Mouse (Mus musculus) cerebellum, postnatal 14 days (tissue): ENCODE results near the gene Atg5.
A peak's percentile ranks its signal among the peaks of the same experiment; 100 is the strongest.

Source experiments
- DNase-seq, 2 experiments: peaks; one replicate each; pipeline ENCODE4 v3.0.0; 2021; ENCODE audit warnings: mixed read lengths in 2 of 2

Atg5 gene

GRCm38 (mm10) chr10:44355216-44355615 lies 87.1 kb downstream of the Atg5 start:
- DNase-seq: peak in 1 of 2 experiments; percentile 30

GRCm38 (mm10) chr10:44356625-44357024 lies 88.5 kb downstream of the Atg5 start:
- no peak for DNase-seq

DNA sequence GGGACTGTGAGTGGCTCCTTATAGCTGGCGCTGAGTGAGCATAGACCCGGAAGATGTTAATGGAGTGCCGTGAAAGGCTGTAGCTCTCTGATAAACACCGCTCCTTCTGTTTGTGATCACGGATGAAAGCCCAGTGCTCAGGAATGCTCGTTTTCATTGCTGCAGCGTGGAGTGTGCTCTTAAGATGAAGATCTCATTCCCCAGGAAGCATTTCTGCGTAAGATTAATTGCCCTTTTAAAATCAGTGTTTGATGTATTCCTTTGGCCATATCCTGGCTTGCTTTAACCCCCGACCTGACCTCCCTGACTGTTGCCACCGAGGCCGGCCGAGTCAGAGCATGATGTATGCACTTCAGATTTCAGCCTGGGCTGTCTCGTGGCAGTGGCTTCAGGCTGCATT lies 89.2 kb downstream of the Atg5 start:
- DNase-seq: no peak

DNA sequence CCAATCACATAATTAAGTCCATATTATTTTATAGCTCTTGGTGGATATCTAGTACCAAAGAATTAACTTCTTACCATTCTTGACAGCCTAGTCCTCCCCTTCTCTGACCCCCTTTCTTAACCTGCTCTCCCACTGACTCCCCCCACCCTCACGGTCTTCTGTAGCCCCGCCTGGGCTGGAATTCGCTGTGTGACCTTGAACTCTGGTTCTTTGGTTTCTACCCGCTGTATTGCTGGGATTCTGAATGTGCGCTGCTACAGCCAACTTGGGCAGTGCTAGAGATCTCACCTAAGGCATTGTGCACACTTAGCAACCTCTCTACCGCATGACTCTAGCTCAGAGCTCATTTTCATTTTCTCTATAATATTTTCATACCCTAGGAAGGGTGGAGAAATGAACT lies 90.7 kb downstream of the Atg5 start:
- DNase-seq: no peak

DNA sequence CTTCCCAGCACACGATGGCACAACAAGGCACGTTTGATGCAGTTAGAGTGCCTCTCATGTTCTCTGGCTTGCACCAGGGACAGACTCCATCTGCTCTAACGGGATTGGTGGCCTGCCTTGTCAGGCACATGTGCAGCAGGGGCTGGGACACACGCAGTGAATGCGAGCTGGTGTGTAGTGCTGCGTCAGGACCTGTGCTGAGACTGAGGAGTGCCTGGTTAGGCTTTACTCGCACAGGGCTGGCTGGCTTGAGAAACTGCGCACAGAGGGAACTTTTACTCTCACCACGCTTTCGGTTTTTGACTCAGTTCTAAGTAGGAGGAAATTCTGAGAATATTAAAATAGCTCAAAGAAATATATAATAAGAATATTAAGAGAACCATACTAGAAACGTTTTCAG lies 92.5 kb downstream of the Atg5 start:
- peak in 1 of 2 experiments; percentile 34 for DNase-seq

DNA sequence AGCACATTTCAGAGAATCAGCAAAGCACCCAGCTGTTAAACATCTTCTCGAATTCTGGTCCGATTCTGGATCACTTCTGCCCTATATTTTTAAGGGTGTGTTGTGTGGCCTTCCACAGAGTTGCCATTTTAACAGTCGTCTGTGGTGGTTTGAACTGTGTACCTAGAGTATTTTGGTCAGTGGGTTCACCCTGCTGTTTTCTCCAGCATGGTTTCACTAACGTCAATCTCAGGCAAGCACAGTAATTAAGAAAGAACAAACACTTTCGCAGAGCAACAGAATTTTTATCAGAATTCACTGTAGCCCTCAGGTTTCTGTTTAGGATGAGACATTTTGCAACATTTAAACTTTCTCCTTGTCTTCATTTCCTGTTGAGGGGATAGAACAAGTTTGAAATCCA lies 94.3 kb downstream of the Atg5 start:
- DNase-seq: no peak

DNA sequence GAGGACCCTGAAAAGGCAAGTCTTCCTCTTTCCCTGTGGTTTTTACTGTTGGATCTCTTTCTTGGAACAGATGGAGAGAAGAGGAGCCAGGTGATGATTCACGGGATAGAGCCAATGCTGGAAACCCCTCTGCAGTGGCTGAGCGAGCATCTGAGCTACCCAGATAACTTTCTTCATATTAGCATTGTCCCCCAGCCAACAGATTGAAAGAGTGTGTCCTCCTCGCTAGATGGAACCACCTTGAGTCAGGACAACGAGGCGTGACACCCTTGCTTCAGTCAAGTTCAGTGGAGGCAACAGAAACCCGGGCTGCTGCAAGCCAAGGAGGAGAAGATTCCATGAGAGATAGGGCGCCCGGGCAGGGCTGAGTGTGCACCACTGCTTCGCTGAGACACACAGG lies 94.7 kb downstream of the Atg5 start:
- peak; percentile 46 to 67 for DNase-seq

DNA sequence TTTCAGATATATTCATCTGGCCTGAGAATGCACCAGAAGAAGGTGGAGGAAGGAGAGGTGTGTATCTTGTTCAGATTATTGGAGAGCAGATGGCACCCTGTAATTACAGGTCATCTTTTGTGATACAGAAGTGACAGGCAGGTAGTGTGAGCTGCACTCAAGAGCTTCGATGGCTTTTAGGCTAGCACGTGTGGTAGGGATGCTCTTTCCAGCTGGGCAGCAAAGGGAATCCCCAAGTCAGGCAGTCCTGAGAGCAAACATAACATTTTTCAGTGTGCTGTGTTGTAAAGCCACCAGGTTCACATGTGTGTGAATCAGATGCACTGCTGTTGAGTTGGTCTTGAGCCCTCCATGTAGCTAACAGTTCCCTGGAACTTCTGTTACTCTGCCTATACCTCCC lies 98.0 kb downstream of the Atg5 start:
- DNase-seq: no peak

- no peak for DNase-seq
These were observed 98.9 kb downstream of the Atg5 start for GRCm38 (mm10) chr10:44367043-44367442.

- DNase-seq: no peak
These were observed 100.4 kb downstream of the Atg5 start for GRCm38 (mm10) chr10:44368596-44368995.

DNA sequence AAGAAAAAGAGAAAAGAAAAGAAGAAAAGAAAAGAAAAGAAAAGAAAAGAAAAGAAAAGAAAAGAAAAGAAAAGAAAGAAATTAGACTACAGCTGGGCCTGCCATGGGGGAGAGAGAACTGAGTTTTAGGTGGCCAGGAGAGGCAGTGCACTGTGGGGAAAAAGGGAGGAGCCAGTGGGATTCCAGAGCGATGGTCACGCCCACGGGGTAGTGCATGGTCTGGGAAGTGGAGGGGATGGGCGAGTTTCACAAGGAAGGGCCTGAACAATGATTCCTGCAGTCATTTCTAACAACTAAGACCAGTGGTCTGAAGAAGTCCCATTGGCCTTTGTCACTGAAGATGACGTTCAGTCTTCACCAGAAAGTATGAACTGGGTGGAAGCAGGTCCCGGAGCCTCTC lies 102.5 kb downstream of the Atg5 start:
- no peak for DNase-seq

DNA sequence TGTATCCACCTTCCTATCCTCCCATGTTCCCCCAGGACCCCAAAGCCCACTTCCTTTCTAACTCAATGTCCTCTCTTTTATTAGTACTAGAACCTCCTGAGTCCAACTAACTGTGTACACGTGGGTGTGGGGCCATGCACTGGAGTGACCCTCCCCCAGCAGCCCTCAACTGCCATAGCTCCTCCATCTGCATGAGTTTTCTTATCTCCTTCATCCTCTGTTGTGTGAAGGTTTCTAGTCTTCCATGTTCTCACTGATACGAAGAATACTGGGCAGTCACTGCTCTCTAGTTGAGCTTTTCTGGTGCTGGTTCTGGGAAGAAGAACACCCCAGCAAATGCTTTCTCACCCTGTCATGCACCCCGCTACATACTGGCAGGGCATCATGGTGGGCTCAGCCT lies 104.1 kb downstream of the Atg5 start:
- DNase-seq: no peak

- no peak for DNase-seq
These were observed 106.5 kb downstream of the Atg5 start for GRCm38 (mm10) chr10:44374678-44375077.

- no peak for DNase-seq
These were observed 107.3 kb downstream of the Atg5 start for GRCm38 (mm10) chr10:44375501-44375900.

DNA sequence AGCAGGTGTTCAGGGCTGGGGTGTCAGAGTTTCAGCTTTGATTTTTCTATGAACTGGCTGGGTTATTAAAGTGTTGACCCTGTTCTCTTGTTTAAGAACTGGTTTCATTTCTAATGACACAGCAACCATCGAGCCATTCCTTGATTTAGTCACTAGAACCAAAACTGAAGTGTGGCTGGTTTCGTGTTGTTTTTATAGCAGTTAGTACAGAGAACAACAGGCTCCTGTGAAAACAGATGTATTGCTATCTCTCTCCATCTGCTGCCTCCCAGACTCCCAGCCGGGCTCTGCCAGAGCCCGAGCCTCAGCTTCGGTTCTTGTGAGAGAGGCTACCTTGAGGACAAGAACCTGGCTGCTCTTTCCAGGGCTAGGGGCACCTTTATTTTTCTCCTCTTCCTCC lies 109.7 kb downstream of the Atg5 start:
- no peak for DNase-seq

DNA sequence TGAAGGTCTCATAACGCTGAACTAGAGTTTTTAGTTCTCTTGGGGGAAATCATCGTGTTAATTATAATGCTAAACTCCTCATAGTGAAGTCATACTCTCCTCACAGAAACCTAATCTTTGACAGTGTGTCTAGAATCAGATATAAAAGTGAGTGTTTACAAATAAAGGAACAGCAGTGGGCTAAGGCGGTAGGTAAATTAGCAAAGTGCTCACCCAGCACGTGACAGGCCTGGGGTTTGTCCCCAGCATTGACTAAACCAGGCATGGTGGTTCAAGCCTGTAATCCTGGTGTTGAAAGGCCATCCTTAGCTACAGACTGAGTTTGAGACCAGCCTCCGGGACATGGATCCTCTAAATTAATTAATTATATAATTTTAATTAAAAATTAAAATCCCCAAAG lies 110.2 kb downstream of the Atg5 start:
- no peak for DNase-seq

GRCm38 (mm10) chr10:44380476-44381208 lies 112.5 kb downstream of the Atg5 start:
- peak in 1 of 2 experiments; percentile 29 for DNase-seq

- DNase-seq: peak; percentile 92
These were observed 113.2 kb downstream of the Atg5 start for GRCm38 (mm10) chr10:44381397-44381796.

- no peak for DNase-seq
These were observed 113.8 kb downstream of the Atg5 start for GRCm38 (mm10) chr10:44381948-44382347.

GRCm38 (mm10) chr10:44383213-44383612 lies 115.1 kb downstream of the Atg5 start:
- no peak for DNase-seq

DNA sequence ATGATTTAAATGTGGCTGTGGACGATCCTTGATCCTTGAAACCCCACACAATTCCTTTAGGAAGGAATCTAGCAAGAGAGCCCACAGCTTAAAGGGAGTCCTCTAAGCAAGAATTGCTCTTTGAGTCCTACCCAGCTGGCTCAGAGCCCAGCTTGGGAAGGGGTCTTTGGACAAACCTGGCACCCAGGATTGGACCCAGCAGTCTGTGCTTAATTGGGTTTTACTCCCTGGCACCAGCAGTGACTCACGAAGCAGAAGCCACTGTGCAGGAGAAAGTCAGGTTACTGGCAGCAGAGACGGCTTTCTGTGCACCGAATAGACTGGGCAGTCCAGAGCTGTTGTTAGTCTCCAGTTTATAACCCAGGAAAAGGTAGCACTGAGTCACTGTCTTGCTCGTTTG lies 117.1 kb downstream of the Atg5 start:
- peak; percentile 86 to 87 for DNase-seq

- DNase-seq: no peak
These were observed 120.6 kb downstream of the Atg5 start for GRCm38 (mm10) chr10:44388706-44389233.

- DNase-seq: no peak
These were observed 122.1 kb downstream of the Atg5 start for GRCm38 (mm10) chr10:44390286-44390685.

DNA sequence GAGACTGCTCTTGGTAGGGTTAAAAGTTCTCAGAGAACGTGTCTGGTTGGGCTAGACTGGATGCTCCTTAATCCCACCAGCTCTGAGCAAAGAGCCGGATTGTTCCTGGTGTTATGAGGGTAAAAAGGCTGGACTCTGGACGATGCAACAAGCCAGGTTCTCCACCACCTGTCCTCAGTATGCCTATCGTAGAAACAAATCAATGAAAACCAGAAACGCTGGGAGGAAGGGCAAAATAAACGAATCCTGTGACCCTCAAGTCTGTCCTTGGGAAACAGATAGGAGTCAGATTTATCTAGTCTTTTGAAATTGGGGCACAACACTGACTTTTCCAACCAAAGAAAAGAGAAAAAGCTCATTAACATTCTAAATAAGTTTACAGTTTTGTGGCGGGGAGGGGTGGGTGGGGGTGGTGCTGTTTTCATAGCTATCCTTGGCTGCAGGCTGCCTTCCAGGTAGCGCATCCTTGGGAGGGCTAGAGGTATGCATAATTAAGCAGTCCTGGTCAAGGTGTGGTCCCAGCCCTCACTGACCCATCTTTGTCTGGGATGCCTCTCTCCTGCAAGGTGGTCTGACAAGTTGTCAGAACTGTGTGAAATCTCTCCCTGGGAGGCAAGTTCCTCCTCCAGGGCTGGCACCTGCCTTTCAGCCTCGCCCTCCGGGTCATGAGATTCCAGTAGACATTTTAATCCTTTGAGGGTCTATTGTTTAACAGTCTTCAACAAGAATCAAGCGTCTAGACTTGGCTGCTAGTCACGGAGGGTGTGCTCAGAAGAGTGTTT lies 123.5 kb downstream of the Atg5 start:
- DNase-seq: no peak
